Mouse (Mus musculus) G1E (cell line): ENCODE measurements around the gene 4930449I24Rik.
"Not testable (repeated sequence)": the region's sequence is repeated elsewhere in the genome, so short reads cannot be mapped to it uniquely, and the experiment has no call there.

Experiments
- CTCF ChIP-seq: IDR thresholded peaks from 2 replicates; pipeline ENCODE4 v1.5.1; 2012; ENCODE audit warnings: low read depth, low read length, inconsistent platforms, mixed read lengths
- GATA1 ChIP-seq: IDR thresholded peaks from 2 replicates; pipeline ENCODE4 v1.6.1; 2012; ENCODE audit warnings: borderline replicate concordance, low read length, inconsistent platforms, mixed read lengths

GRCm38 (mm10) chr5:146525501-146525900 is 23.3 kb downstream of the 4930449I24Rik start, which contains the start of gene Gm3404:
- TF ChIP-seq CTCF, GATA1: not testable (repeated sequence)
